8 mouse cellular contexts compared by ENCODE assay signal in genomic region chr2:13398955-13399354, GRCm38 (mm10).
DNase-seq lines count a peak whose midpoint lies in the region; ATAC-seq and TF ChIP-seq lines count a peak whose summit lies in the region.

No protein-coding gene starts in this region.

- no peaks in the 10 kb centered on the region for H3K79me2 ChIP-seq in heart, adult 2 months (replicated peaks; ENCODE audit: control insufficient read depth, insufficient read depth, low read length)

- H3K27me3 ChIP-seq in heart, adult 2 months (ENCODE audit: control insufficient read depth, insufficient read depth, low read length): no peaks in the 10 kb centered on the region
- no peaks in the 10 kb centered on the region for H3K27me3 ChIP-seq in neural tube, embryonic 11.5 days (ENCODE audit: control insufficient read depth, insufficient read depth, low read length)

- H3K4me1 ChIP-seq in heart, adult 2 months (ENCODE audit: control insufficient read depth, insufficient read depth, low read length): peaks cover 12% of the 10 kb centered on the region
- peaks cover 18% of the 10 kb centered on the region for H3K4me1 ChIP-seq in neural tube, embryonic 11.5 days (ENCODE audit: control insufficient read depth, insufficient read depth, low read length)

- peaks cover 13% of the 10 kb centered on the region for H3K36me3 ChIP-seq in heart, adult 2 months (ENCODE audit: control insufficient read depth, insufficient read depth, low read length)
- H3K36me3 ChIP-seq in neural tube, embryonic 11.5 days (ENCODE audit: control insufficient read depth, insufficient read depth, low read length): no peaks in the 10 kb centered on the region

- no peak for TF ChIP-seq EP300 in heart, adult 2 months (IDR thresholded peaks at IDR 0.05; ENCODE audit: insufficient read depth, low read depth, low read length)

- peak overlapping the region; percentile 0 for H3K27ac ChIP-seq in layer of hippocampus, adult 2 months
- peak overlapping the region; percentile 67 for H3K27ac ChIP-seq in heart, adult 2 months
- no peak overlapping the region for H3K27ac ChIP-seq in neural tube, embryonic 11.5 days (ENCODE audit: low read depth, low read length)

- WGBS in heart, adult 2 months: 4% methylated on average over 2 of the region's 2 CpGs
- 8% methylated on average over 2 of the region's 2 CpGs for WGBS in neural tube, embryonic 11.5 days

- no peak overlapping the region for H3K4me3 ChIP-seq in layer of hippocampus, adult 2 months
- no peak overlapping the region for H3K4me3 ChIP-seq in heart, adult 2 months
- H3K4me3 ChIP-seq in neural tube, embryonic 11.5 days (ENCODE audit: low read depth, low read length): no peak overlapping the region

- H3K9ac ChIP-seq in heart, adult 2 months (ENCODE audit: low read depth, low read length): no peak overlapping the region
- H3K9ac ChIP-seq in neural tube, embryonic 11.5 days (ENCODE audit: low read length): no peak overlapping the region

- TF ChIP-seq POLR2A in heart, adult 2 months (IDR thresholded peaks at IDR 0.05; ENCODE audit: insufficient read depth, low read depth, low read length): no peak

- peak; percentile 87 for ATAC-seq in neural tube, embryonic 11.5 days (ENCODE audit: insufficient read depth, low FRiP score, low TSS enrichment)
- no peak for ATAC-seq in erythroblast, adult 5-6 weeks (replicated peaks; ENCODE audit: low FRiP score, poor library complexity, severe bottlenecking)

- no peaks in the 10 kb centered on the region for H3K9me3 ChIP-seq in neural tube, embryonic 11.5 days (ENCODE audit: control insufficient read depth, low read length)

- no peak for DNase-seq in layer of hippocampus, adult 2 months (ENCODE audit: low spot score in 2 of 2)
- no peak for DNase-seq in layer of hippocampus, postnatal 36 days
- DNase-seq in cerebellum, postnatal 10 days: peak; percentile 66 to 73
- peak; percentile 59 to 75 for DNase-seq in heart, adult 2 months
- DNase-seq in kidney, postnatal 4 days: peak; percentile 28 to 50
- peak; percentile 66 for DNase-seq in neural tube, embryonic 11.5 days (ENCODE audit: low spot score)
- DNase-seq in left cerebral cortex, adult 11 months (ENCODE audit: low spot score): no peak

- H3K4me2 ChIP-seq in neural tube, embryonic 11.5 days (ENCODE audit: low read depth): no peak overlapping the region

- TF ChIP-seq CTCF in layer of hippocampus, adult 2 months (conservative IDR thresholded peaks at IDR 0.05): no peak; the same call in 1 of the 2 replicates
- peak; percentile 37 for TF ChIP-seq CTCF in heart, adult 2 months (IDR thresholded peaks at IDR 0.05)

- intact Hi-C loops in heart, adult 2 months (cut with DNase I): no loop called here

Comparison
In these comparisons a context has a peak if more than half of its experiments do, and no peak if none do; other contexts are left out.
1. DNase-seq: peak in cerebellum, postnatal 10 days (2 of 2), heart, adult 2 months (2 of 2), kidney, postnatal 4 days (2 of 2) and neural tube, embryonic 11.5 days (single experiment); none in layer of hippocampus, adult 2 months (0 of 2), layer of hippocampus, postnatal 36 days (0 of 2) and left cerebral cortex, adult 11 months (single experiment).